Mouse (Mus musculus): ENCODE results near the gene Sema6c. TPM values are rescaled to one million over a fixed set of nuclear protein-coding genes. Genes with fewer than 3 reads are reported as not detected.

The Sema6c gene
- polyA plus RNA-seq, 1 experiment from 2014 or later, result 22.6 TPM

- Histone ChIP-seq H3K27me3 (replicated peaks; ENCODE audit: control insufficient read depth, insufficient read depth, low read length) (peaks cover 6% of the 10 kb centered on the region), H3K4me3 (replicated peaks; ENCODE audit: low read length) (no peak overlapping the region), H3K9ac (replicated peaks; ENCODE audit: low read depth, low read length) (no peak overlapping the region), H3K27ac (ENCODE audit: low read length) (no peak overlapping the region), H3K4me2 (ENCODE audit: low read length) (no peak overlapping the region), H3K36me3 (ENCODE audit: control insufficient read depth, insufficient read depth) (peaks cover 4% of the 10 kb centered on the region; the same call in 1 of the 2 replicates), H3K4me1 (replicated peaks; ENCODE audit: control insufficient read depth, insufficient read depth, low read length) (peaks cover 13% of the 10 kb centered on the region), H3K9me3 (ENCODE audit: control insufficient read depth, low read length) (no peaks in the 10 kb centered on the region)
- 47% methylated on average over 3 of the region's 3 CpGs for WGBS
- ATAC-seq, result no peak
These were observed 16.2 kb downstream of the Sema6c start for GRCm38 (mm10) chr3:95176500-95176899.

GRCm38 (mm10) chr3:95177583-95177982 lies 17.3 kb downstream of the Sema6c start:
- Histone ChIP-seq H3K9me3 (ENCODE audit: control insufficient read depth, low read length) (no peaks in the 10 kb centered on the region), H3K36me3 (ENCODE audit: control insufficient read depth, insufficient read depth) (peaks cover under 1% of the 10 kb centered on the region; the same call in 1 of the 2 replicates), H3K4me2 (ENCODE audit: low read length) (no peak overlapping the region), H3K4me1 (replicated peaks; ENCODE audit: control insufficient read depth, insufficient read depth, low read length) (peaks cover 13% of the 10 kb centered on the region), H3K27me3 (replicated peaks; ENCODE audit: control insufficient read depth, insufficient read depth, low read length) (no peaks in the 10 kb centered on the region), H3K4me3 (replicated peaks; ENCODE audit: low read length) (no peak overlapping the region), H3K27ac (ENCODE audit: low read length) (no peak overlapping the region), H3K9ac (replicated peaks; ENCODE audit: low read depth, low read length) (no peak overlapping the region)
- 87% methylated on average over 6 of the region's 6 CpGs for WGBS
- no peak for ATAC-seq

- Histone ChIP-seq H3K4me3 (replicated peaks; ENCODE audit: low read length) (no peak overlapping the region), H3K9ac (replicated peaks; ENCODE audit: low read depth, low read length) (no peak overlapping the region), H3K36me3 (ENCODE audit: control insufficient read depth, insufficient read depth) (no peaks in the 10 kb centered on the region; the same call in 1 of the 2 replicates), H3K27me3 (replicated peaks; ENCODE audit: control insufficient read depth, insufficient read depth, low read length) (no peaks in the 10 kb centered on the region), H3K4me2 (ENCODE audit: low read length) (no peak overlapping the region), H3K4me1 (replicated peaks; ENCODE audit: control insufficient read depth, insufficient read depth, low read length) (peaks cover 2% of the 10 kb centered on the region; the same call in 1 of the 2 replicates), H3K27ac (ENCODE audit: low read length) (no peak overlapping the region), H3K9me3 (ENCODE audit: control insufficient read depth, low read length) (no peaks in the 10 kb centered on the region)
- 82% methylated on average over 5 of the region's 5 CpGs for WGBS
- no peak for ATAC-seq
These were observed 18.7 kb downstream of the Sema6c start for GRCm38 (mm10) chr3:95178948-95179347.

DNA sequence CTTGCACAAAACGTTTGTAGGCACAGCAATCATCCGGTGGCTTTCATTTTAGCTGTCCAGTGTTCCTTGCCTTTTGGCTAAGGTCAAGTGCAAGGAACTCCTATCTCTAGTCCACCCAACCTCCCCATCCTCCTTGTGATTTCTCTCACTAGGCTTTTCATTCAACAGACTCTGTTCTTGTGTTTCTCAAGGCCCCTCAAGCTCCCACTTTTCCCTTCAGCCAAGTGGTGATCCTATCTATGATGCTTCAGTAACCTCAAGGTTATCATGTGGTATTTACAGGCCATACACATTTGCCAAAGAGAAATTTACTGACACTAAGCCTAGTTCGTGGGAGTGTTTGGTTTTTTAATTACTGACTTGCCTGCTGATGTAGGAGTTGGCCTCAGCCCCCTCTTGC lies 19.6 kb downstream of the Sema6c start:
- Histone ChIP-seq H3K27me3 (replicated peaks; ENCODE audit: control insufficient read depth, insufficient read depth, low read length) (no peaks in the 10 kb centered on the region), H3K9ac (replicated peaks; ENCODE audit: low read depth, low read length) (no peak overlapping the region), H3K4me2 (ENCODE audit: low read length) (no peak overlapping the region), H3K36me3 (ENCODE audit: control insufficient read depth, insufficient read depth) (no peaks in the 10 kb centered on the region; the same call in 1 of the 2 replicates), H3K4me1 (replicated peaks; ENCODE audit: control insufficient read depth, insufficient read depth, low read length) (no peaks in the 10 kb centered on the region), H3K9me3 (ENCODE audit: control insufficient read depth, low read length) (no peaks in the 10 kb centered on the region), H3K27ac (ENCODE audit: low read length) (no peak overlapping the region), H3K4me3 (replicated peaks; ENCODE audit: low read length) (no peak overlapping the region)
- 77% methylated on average over 3 of the region's 3 CpGs for WGBS
- no peak for ATAC-seq

DNA sequence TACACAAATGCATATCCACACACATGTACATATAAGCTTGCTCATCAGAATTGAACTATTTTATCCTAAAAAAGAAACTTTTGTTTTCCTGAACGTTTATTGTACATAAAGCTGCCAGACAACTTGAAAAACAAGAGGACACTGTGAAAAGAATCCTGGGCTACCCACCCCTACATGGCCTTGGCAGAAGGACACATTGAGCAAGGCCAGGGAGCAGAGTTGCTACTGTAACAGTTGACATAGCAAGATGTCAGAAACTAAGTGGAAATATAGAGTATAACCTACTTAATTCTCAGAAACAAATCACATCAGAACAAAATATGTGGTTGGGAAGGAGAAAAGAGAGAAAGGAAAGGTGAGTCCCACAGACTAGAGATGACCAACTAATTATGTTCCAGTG lies 21.6 kb downstream of the Sema6c start:
- ATAC-seq, result no peak
- no peaks in the 10 kb centered on the region; the same call in 1 of the 2 replicates for H3K36me3 ChIP-seq (ENCODE audit: control insufficient read depth, insufficient read depth)
- H3K4me3 ChIP-seq (replicated peaks; ENCODE audit: low read length), result no peak overlapping the region
- H3K9me3 ChIP-seq (ENCODE audit: control insufficient read depth, low read length), result no peaks in the 10 kb centered on the region
- no peaks in the 10 kb centered on the region for H3K4me1 ChIP-seq (replicated peaks; ENCODE audit: control insufficient read depth, insufficient read depth, low read length)
- no peaks in the 10 kb centered on the region for H3K27me3 ChIP-seq (replicated peaks; ENCODE audit: control insufficient read depth, insufficient read depth, low read length)
- H3K9ac ChIP-seq (replicated peaks; ENCODE audit: low read depth, low read length), result no peak overlapping the region
- H3K27ac ChIP-seq (ENCODE audit: low read length), result no peak overlapping the region
- WGBS, result 60% methylated on average over 1 of the region's 1 CpGs
- H3K4me2 ChIP-seq (ENCODE audit: low read length), result no peak overlapping the region

GRCm38 (mm10) chr3:95184796-95185577 lies 24.7 kb downstream of the Sema6c start:
- Histone ChIP-seq H3K36me3 (ENCODE audit: control insufficient read depth, insufficient read depth) (peaks cover 15% of the 10 kb centered on the region), H3K9me3 (ENCODE audit: control insufficient read depth, low read length) (no peaks in the 10 kb centered on the region), H3K4me2 (ENCODE audit: low read length) (no peak overlapping the region), H3K27me3 (replicated peaks; ENCODE audit: control insufficient read depth, insufficient read depth, low read length) (no peaks in the 10 kb centered on the region), H3K4me3 (replicated peaks; ENCODE audit: low read length) (no peak overlapping the region), H3K4me1 (replicated peaks; ENCODE audit: control insufficient read depth, insufficient read depth, low read length) (no peaks in the 10 kb centered on the region), H3K27ac (ENCODE audit: low read length) (no peak overlapping the region), H3K9ac (replicated peaks; ENCODE audit: low read depth, low read length) (no peak overlapping the region)
- WGBS, result 81% methylated on average over 9 of the region's 9 CpGs
- no peak for ATAC-seq

DNA sequence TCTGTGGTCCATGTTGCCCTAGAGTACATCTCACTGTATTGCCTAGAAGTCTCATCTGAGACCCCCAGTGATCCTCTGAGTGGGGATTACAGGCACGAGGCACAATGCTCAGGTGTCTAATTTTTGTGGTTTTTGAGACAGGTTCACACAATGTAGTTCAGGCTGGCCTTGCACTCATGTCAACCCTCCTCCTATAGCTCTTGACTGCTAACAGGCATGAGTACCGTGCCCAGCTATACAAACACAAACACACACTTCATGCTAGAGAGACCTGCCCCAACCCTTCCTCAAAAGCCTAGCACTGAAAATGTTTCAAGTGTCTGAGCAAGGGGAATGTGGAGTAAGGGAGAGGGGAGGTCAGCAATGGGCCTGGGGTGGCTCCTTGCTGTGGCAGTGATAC lies 25.8 kb downstream of the Sema6c start:
- H3K4me1 ChIP-seq (replicated peaks; ENCODE audit: control insufficient read depth, insufficient read depth, low read length), result no peaks in the 10 kb centered on the region
- H3K4me2 ChIP-seq (ENCODE audit: low read length), result no peak overlapping the region
- H3K27ac ChIP-seq (ENCODE audit: low read length), result no peak overlapping the region
- H3K4me3 ChIP-seq (replicated peaks; ENCODE audit: low read length), result no peak overlapping the region
- no peak overlapping the region for H3K9ac ChIP-seq (replicated peaks; ENCODE audit: low read depth, low read length)
- H3K9me3 ChIP-seq (ENCODE audit: control insufficient read depth, low read length), result no peaks in the 10 kb centered on the region
- peaks cover 18% of the 10 kb centered on the region for H3K36me3 ChIP-seq (ENCODE audit: control insufficient read depth, insufficient read depth)
- no peak for ATAC-seq
- H3K27me3 ChIP-seq (replicated peaks; ENCODE audit: control insufficient read depth, insufficient read depth, low read length), result no peaks in the 10 kb centered on the region
- WGBS, result 88% methylated on average over 2 of the region's 2 CpGs

DNA sequence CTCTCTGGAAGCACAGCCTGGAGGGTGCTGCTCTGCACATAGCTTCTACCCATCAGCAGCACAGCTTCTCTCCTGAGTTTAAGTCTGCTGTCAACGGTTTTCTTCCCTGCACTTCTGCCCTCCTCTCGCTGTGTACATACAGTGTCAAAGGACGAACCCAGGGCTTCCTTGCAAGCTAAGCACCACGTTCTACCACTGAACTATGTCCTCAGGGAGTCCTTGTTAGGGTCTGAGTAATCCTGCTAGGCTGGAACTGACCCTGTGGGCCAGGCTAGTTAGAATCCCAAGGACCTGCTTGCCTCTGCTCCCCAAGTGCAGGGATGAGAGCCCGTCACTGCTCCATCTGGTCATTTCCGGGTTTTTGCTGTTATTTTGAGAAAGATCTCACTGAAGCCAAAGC lies 26.6 kb downstream of the Sema6c start:
- 95% methylated on average over 6 of the region's 6 CpGs for WGBS
- H3K36me3 ChIP-seq (ENCODE audit: control insufficient read depth, insufficient read depth), result peaks cover 18% of the 10 kb centered on the region
- ATAC-seq, result no peak
- no peak overlapping the region for H3K27ac ChIP-seq (ENCODE audit: low read length)
- no peaks in the 10 kb centered on the region for H3K4me1 ChIP-seq (replicated peaks; ENCODE audit: control insufficient read depth, insufficient read depth, low read length)
- no peak overlapping the region for H3K4me3 ChIP-seq (replicated peaks; ENCODE audit: low read length)
- H3K27me3 ChIP-seq (replicated peaks; ENCODE audit: control insufficient read depth, insufficient read depth, low read length), result no peaks in the 10 kb centered on the region
- no peak overlapping the region for H3K9ac ChIP-seq (replicated peaks; ENCODE audit: low read depth, low read length)
- H3K9me3 ChIP-seq (ENCODE audit: control insufficient read depth, low read length), result no peaks in the 10 kb centered on the region
- H3K4me2 ChIP-seq (ENCODE audit: low read length), result no peak overlapping the region

DNA sequence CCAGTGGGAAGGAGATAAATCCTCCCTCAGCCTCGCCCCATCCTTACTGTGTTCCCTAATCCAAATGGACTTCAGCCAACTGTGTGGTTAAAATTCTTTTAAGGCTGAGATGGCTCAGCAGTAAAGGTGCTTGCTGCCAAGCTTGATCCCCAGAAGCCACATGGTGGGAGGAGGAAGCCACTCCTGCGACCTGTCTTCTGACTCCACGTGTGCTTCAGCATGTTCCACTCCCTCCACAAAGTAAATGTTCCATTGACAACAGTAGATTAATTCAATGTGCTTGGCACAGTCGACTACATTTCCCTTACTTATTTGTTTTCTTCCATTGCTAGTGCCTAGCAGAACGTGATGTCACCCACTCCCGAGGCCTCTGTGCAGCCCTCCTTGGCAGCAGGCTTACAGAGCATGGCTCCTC lies 34.5 kb downstream of the Sema6c start:
- no peak for ATAC-seq
- H3K27ac ChIP-seq (ENCODE audit: low read length), result no peak overlapping the region
- no peaks in the 10 kb centered on the region for H3K4me1 ChIP-seq (replicated peaks; ENCODE audit: control insufficient read depth, insufficient read depth, low read length)
- H3K9ac ChIP-seq (replicated peaks; ENCODE audit: low read depth, low read length), result no peak overlapping the region
- 69% methylated on average over 6 of the region's 6 CpGs for WGBS
- H3K9me3 ChIP-seq (ENCODE audit: control insufficient read depth, low read length), result no peaks in the 10 kb centered on the region
- H3K27me3 ChIP-seq (replicated peaks; ENCODE audit: control insufficient read depth, insufficient read depth, low read length), result no peaks in the 10 kb centered on the region
- no peak overlapping the region for H3K4me3 ChIP-seq (replicated peaks; ENCODE audit: low read length)
- H3K4me2 ChIP-seq (ENCODE audit: low read length), result no peak overlapping the region
- H3K36me3 ChIP-seq (ENCODE audit: control insufficient read depth, insufficient read depth), result peaks cover 10% of the 10 kb centered on the region

Measured in forebrain, embryonic 16.5 days (tissue).